Mouse (Mus musculus): Measurements from ENCODE around the gene Lingo3.
"Not testable (repeated sequence)": the region's sequence is repeated elsewhere in the genome, so short reads cannot be mapped to it uniquely, and the experiment has no call there.

Gene Lingo3

GRCm38 (mm10) chr10:80843087-80843930 lies 530 bp downstream of the Lingo3 start:
- DNase-seq (ENCODE audit: low read depth, low spot score), result no peak

- no peak for DNase-seq (ENCODE audit: low read depth, low spot score)
Observed at GRCm38 (mm10) chr10:80842334-80842733, 1.5 kb downstream of the Lingo3 start.

- DNase-seq (ENCODE audit: low read depth, low spot score), result no peak
Observed at GRCm38 (mm10) chr10:80841685-80842084, 2.2 kb downstream of the Lingo3 start.

GRCm38 (mm10) chr10:80839848-80840247 lies 4.0 kb downstream of the Lingo3 start:
- DNase-seq (ENCODE audit: low read depth, low spot score), result no peak

- DNase-seq (ENCODE audit: low read depth, low spot score), result no peak
Observed at GRCm38 (mm10) chr10:80838346-80838912, 5.4 kb downstream of the Lingo3 start.

- DNase-seq (ENCODE audit: low read depth, low spot score), result no peak
Observed at GRCm38 (mm10) chr10:80837827-80838226, 6.0 kb downstream of the Lingo3 start.

- DNase-seq (ENCODE audit: low read depth, low spot score), result no peak
Observed at GRCm38 (mm10) chr10:80836949-80837379, 6.9 kb downstream of the Lingo3 start.

- DNase-seq (ENCODE audit: low read depth, low spot score), result no peak
Observed at GRCm38 (mm10) chr10:80835617-80836016, 8.2 kb downstream of the Lingo3 start.

GRCm38 (mm10) chr10:80832818-80833217 lies 11.0 kb downstream of the Lingo3 start:
- DNase-seq (ENCODE audit: low read depth, low spot score), result no peak

GRCm38 (mm10) chr10:80831136-80831535 lies 12.7 kb downstream of the Lingo3 start:
- peak; percentile 67 for DNase-seq (ENCODE audit: low read depth, low spot score)

GRCm38 (mm10) chr10:80829359-80830278 lies 14.2 kb downstream of the Lingo3 start:
- DNase-seq (ENCODE audit: low read depth, low spot score), result no peak

GRCm38 (mm10) chr10:80828587-80828986 lies 15.3 kb downstream of the Lingo3 start:
- DNase-seq (ENCODE audit: low read depth, low spot score), result not testable (repeated sequence)

- no peak for DNase-seq (ENCODE audit: low read depth, low spot score)
Observed at GRCm38 (mm10) chr10:80827870-80828420, 15.9 kb downstream of the Lingo3 start.

GRCm38 (mm10) chr10:80827063-80827869 lies 16.6 kb downstream of the Lingo3 start:
- DNase-seq (ENCODE audit: low read depth, low spot score), result no peak

GRCm38 (mm10) chr10:80826151-80827062 lies 17.4 kb downstream of the Lingo3 start, which contains the start of gene Oaz1:
Gene Oaz1, plus strand, starts transcription at chr10:80826656.
- peak; percentile 99 for DNase-seq (ENCODE audit: low read depth, low spot score)

GRCm38 (mm10) chr10:80824827-80825226 lies 19.0 kb downstream of the Lingo3 start:
- DNase-seq (ENCODE audit: low read depth, low spot score), result no peak

- DNase-seq (ENCODE audit: low read depth, low spot score), result no peak
Observed at GRCm38 (mm10) chr10:80823847-80824643, 19.8 kb downstream of the Lingo3 start.

GRCm38 (mm10) chr10:80823316-80823715 lies 20.5 kb downstream of the Lingo3 start:
- DNase-seq (ENCODE audit: low read depth, low spot score), result no peak

GRCm38 (mm10) chr10:80822528-80822927 lies 21.3 kb downstream of the Lingo3 start:
- DNase-seq (ENCODE audit: low read depth, low spot score), result no peak

Data from embryo, embryonic 11.5 days (tissue).